Mouse (Mus musculus): ENCODE data around the gene Nosip. TPM values are rescaled to one million over a fixed set of nuclear protein-coding genes. Genes with fewer than 3 reads are reported as not detected.

Gene Nosip
- total and polyA plus RNA-seq, 3 experiments: 72.4 to 86.8 (median 81.4) TPM

DNA sequence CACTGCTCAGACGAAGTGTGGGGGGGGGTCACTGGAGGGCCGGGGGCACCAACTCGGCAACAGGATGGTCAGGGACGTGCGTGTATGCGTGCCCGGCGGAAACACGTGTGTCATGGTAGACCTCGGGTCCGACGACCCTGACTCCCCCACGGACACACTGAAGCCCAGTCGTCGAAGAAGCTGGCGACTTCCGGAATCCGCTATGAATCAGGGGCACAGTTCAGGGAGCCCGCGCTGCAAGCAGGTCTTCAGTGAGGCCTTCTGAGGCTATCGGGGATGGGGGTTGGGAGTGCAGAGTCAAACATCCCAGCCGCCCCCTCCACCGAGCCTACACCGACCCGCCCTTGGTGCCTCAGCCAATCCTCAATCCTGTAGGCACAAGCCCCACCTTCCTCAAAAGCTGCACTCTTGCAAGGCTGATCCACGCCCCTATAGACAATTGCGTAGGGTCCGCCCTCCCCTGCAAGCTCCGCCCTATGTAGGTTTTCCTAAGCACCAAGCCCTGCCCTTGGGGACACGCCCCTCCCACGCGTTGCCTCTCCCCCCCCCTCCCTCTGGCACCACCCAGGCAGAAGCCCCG, 8.2 kb upstream of the Nosip start:
- in situ Hi-C loops (cut with MboI; ENCODE audit: low pct_ligation_motif_present, low pct_unique_long_range_greater_than_20kb, low sequenced_read_pairs) (no loop called here), dilution Hi-C loops (cut with MboI; ENCODE audit: extremely low pct_ligation_motif_present, extremely low pct_unique_long_range_greater_than_20kb, low sequenced_read_pairs) (no loop called here)
- H3K27me3 ChIP-seq (replicated peaks): no peaks in the 10 kb centered on the region
- peak; percentile 99 for DNase-seq (ENCODE audit: extremely low read depth)
- H3K36me3 ChIP-seq (replicated peaks in 1 of 2; ENCODE audit: control insufficient read depth in 1 of 2, insufficient read depth in 1 of 2, low read length in 1 of 2): peaks cover 13 to 15% of the 10 kb centered on the region in 2 experiments
- H3K9ac ChIP-seq (ENCODE audit: insufficient read depth, low read depth): peak overlapping the region; percentile 89
- no peaks in the 10 kb centered on the region for H3K9me3 ChIP-seq (replicated peaks; ENCODE audit: low read length)
- H3K4me1 ChIP-seq (ENCODE audit: control insufficient read depth in 1 of 2, insufficient read depth in 2 of 2): peaks cover 0 to 25% of the 10 kb centered on the region in 2 experiments; a peak in 2 of 4 replicates
- no peak for TF ChIP-seq UBTF (IDR thresholded peaks at IDR 0.05; ENCODE audit: low read depth, low read length)
- TF ChIP-seq NELFE (IDR thresholded peaks at IDR 0.05; ENCODE audit: low read depth, low read length): peak; percentile 62
- no peak for TF ChIP-seq SMC3 (IDR thresholded peaks at IDR 0.05; ENCODE audit: low read depth, low read length)
- TF ChIP-seq HCFC1 (IDR thresholded peaks at IDR 0.05; ENCODE audit: low read depth, low read length): peak; percentile 63
- TF ChIP-seq ELF1 (IDR thresholded peaks at IDR 0.05; ENCODE audit: low read depth, low read length): peak; percentile 78
- TF ChIP-seq MAZ (IDR thresholded peaks at IDR 0.05; ENCODE audit: low read depth, low read length): peak; percentile 50; the same call in 1 of the 2 replicates
- TF ChIP-seq USF2 (conservative IDR thresholded peaks at IDR 0.05; ENCODE audit: low read depth, low read length): no peak
- TF ChIP-seq RAD21 (IDR thresholded peaks at IDR 0.05; ENCODE audit: low read depth, low read length): no peak
- TF ChIP-seq E2F4 (IDR thresholded peaks at IDR 0.05; ENCODE audit: insufficient replicate concordance, low read depth, low read length): no peak
- TF ChIP-seq ZNF384 (IDR thresholded peaks at IDR 0.05; ENCODE audit: low read depth, low read length): peak; percentile 58
- no peak for TF ChIP-seq RCOR1 (conservative IDR thresholded peaks at IDR 0.05; ENCODE audit: low read depth, low read length)
- 0 out of 2 replicates have a peak, but pooled peaks have one; percentile 7 for TF ChIP-seq KAT2A (IDR thresholded peaks at IDR 0.05; ENCODE audit: insufficient replicate concordance, low read length)
- TF ChIP-seq GABPA (IDR thresholded peaks at IDR 0.05; ENCODE audit: insufficient replicate concordance, low read depth, low read length): no peak
- TF ChIP-seq MEF2A (IDR thresholded peaks at IDR 0.05; ENCODE audit: borderline replicate concordance, low read depth, low read length): no peak
- peak; percentile 93 for TF ChIP-seq TBP (conservative IDR thresholded peaks at IDR 0.05; ENCODE audit: low read depth, low read length)
- TF ChIP-seq ETS1 (conservative IDR thresholded peaks at IDR 0.05; ENCODE audit: low read depth, low read length): peak; percentile 28; the same call in 1 of the 2 replicates
- TF ChIP-seq CTCF (conservative IDR thresholded peaks at IDR 0.05 in 1 of 2, IDR thresholded peaks at IDR 0.05 in 1 of 2; ENCODE audit: low read depth in 2 of 2, low read length in 2 of 2): no peak
- no peak for TF ChIP-seq ZMIZ1 (IDR thresholded peaks at IDR 0.05; ENCODE audit: low read depth, low read length)
- no peak for TF ChIP-seq EP300 (IDR thresholded peaks at IDR 0.05; ENCODE audit: low read length)
- TF ChIP-seq BHLHE40 (IDR thresholded peaks at IDR 0.05; ENCODE audit: low read depth, low read length): no peak; the same call in 1 of the 2 replicates
- TF ChIP-seq ZC3H11A (IDR thresholded peaks at IDR 0.05; ENCODE audit: low read depth, low read length): no peak
- TF ChIP-seq ZKSCAN1 (IDR thresholded peaks at IDR 0.05; ENCODE audit: borderline replicate concordance, low read depth, low read length): no peak
- TF ChIP-seq MAFK (IDR thresholded peaks at IDR 0.05; ENCODE audit: insufficient replicate concordance, low read length): no peak
- peak; percentile 60; the same call in 1 of the 2 replicates for TF ChIP-seq SIN3A (IDR thresholded peaks at IDR 0.05; ENCODE audit: low read length)
- TF ChIP-seq IRF4 (IDR thresholded peaks at IDR 0.05; ENCODE audit: low read depth, low read length): no peak
- TF ChIP-seq CHD1 (IDR thresholded peaks at IDR 0.05; ENCODE audit: low read depth, low read length): no peak
- peak; percentile 49 for TF ChIP-seq NRF1 (IDR thresholded peaks at IDR 0.05; ENCODE audit: low read depth, low read length)
- TF ChIP-seq PAX5 (IDR thresholded peaks at IDR 0.05; ENCODE audit: low read length): no peak
- TF ChIP-seq USF1 (IDR thresholded peaks at IDR 0.05; ENCODE audit: low read depth, low read length): no peak
- no peak for TF ChIP-seq JUN (IDR thresholded peaks at IDR 0.05; ENCODE audit: insufficient read depth, low read depth, low read length)
- TF ChIP-seq TCF12 (IDR thresholded peaks at IDR 0.05; ENCODE audit: low read depth, low read length): peak; percentile 96
- peak; percentile 77; the same call in 1 of the 2 replicates for TF ChIP-seq POLR2AphosphoS2 (IDR thresholded peaks at IDR 0.05; ENCODE audit: low read depth, low read length)
- peak; percentile 6; the same call in 1 of the 2 replicates for TF ChIP-seq MXI1 (IDR thresholded peaks at IDR 0.05; ENCODE audit: low read depth, low read length)
- peak; percentile 77 for TF ChIP-seq MAX (IDR thresholded peaks at IDR 0.05; ENCODE audit: low read length)
- peak; percentile 70; the same call in 1 of the 2 replicates for TF ChIP-seq MYC (IDR thresholded peaks at IDR 0.05; ENCODE audit: low read depth, low read length)
- peak; percentile 91 for TF ChIP-seq CHD2 (IDR thresholded peaks at IDR 0.05; ENCODE audit: low read length)
- peak; percentile 93 for TF ChIP-seq POLR2A (IDR thresholded peaks at IDR 0.05; ENCODE audit: low read depth, low read length)
- no peak for TF ChIP-seq JUND (conservative IDR thresholded peaks at IDR 0.05; ENCODE audit: low read depth, low read length)
- peak overlapping the region; percentile 77 for H3K4me2 ChIP-seq (ENCODE audit: insufficient read depth, low read depth, poor library complexity, severe bottlenecking)
- peak overlapping the region; percentile 60 to 80 (median 72) for H3K4me3 ChIP-seq (replicated peaks in 1 of 3; ENCODE audit: low read depth in 2 of 3, low read length in 2 of 3, poor library complexity in 1 of 3)
- peak overlapping the region; percentile 97 for H3K27ac ChIP-seq (ENCODE audit: insufficient read depth, low read depth)
- H3K79me2 ChIP-seq (replicated peaks; ENCODE audit: control insufficient read depth, extremely low read depth, insufficient read depth, poor library complexity, severe bottlenecking): peaks cover 3% of the 10 kb centered on the region; the same call in 1 of the 2 replicates

Data from CH12.LX (cell line).